Mouse (Mus musculus) hindbrain, embryonic 15.5 days (tissue): Measurements from ENCODE around the gene Gm19345. TPM values are rescaled to one million over a fixed set of nuclear protein-coding genes. Genes with fewer than 3 reads are reported as not detected.

ENCODE experiments used
- ATAC-seq: fragments of 200-750 bp; cut with Nextera tagmentation; 2 replicates; pipeline ENCODE4 v1.8.0; 2017; ENCODE audit warnings: low read depth, moderate number of reproducible peaks, moderate TSS enrichment; ENCODE audit not compliant: low FRiP score
- H3K27ac ChIP-seq: fragments of 300-500 bp; sonication (generic); replicated peaks from 2 replicates; pipeline ENCODE4 v1.5.1; 2015; ENCODE audit warnings: mild to moderate bottlenecking, inconsistent platforms
- H3K27me3 ChIP-seq: fragments of 300-500 bp; sonication (generic); 2 replicates; pipeline ENCODE4 v1.6.1; 2015; ENCODE audit warnings: control low read depth, inconsistent platforms
- H3K36me3 ChIP-seq: fragments of 300-500 bp; sonication (generic); 2 replicates; pipeline ENCODE4 v1.6.1; 2015; ENCODE audit warnings: control low read depth, inconsistent platforms
- H3K4me1 ChIP-seq: fragments of 300-500 bp; sonication (generic); replicated peaks from 2 replicates; pipeline ENCODE4 v1.6.1; 2015; ENCODE audit warnings: control low read depth, inconsistent platforms
- H3K4me2 ChIP-seq: fragments of 300-500 bp; sonication (generic); 2 replicates; pipeline ENCODE4 v1.6.1; 2015; ENCODE audit warnings: moderate library complexity, mild to moderate bottlenecking, inconsistent platforms
- H3K4me3 ChIP-seq: fragments of 300-500 bp; sonication (generic); 2 replicates; pipeline ENCODE4 v1.5.1; 2015; ENCODE audit warnings: mild to moderate bottlenecking, inconsistent platforms
- H3K9ac ChIP-seq: fragments of 300-500 bp; sonication (generic); 2 replicates; pipeline ENCODE4 v1.6.1; 2015; ENCODE audit warnings: inconsistent platforms
- H3K9me3 ChIP-seq: fragments of 300-500 bp; sonication (generic); 2 replicates; pipeline ENCODE4 v1.6.1; 2016; ENCODE audit warnings: control low read depth, inconsistent platforms
- WGBS: fragments of 180-500 bp; shearing (Covaris S2); methylation state at CpG from one replicate; pipeline ENCODE4 v1.1.7; 2015; 5-methylcytosine and 5-hydroxymethylcytosine counted together
- polyA plus RNA-seq: library from polyadenylated mRNA; unstranded; fragments of >200 nt; fragmentation: Nextera tagmentation; extraction: Ambion mirVana; gene quantifications from 2 replicates; pipeline ENCODE4 v1.2.1, GENCODE M21; 2015

The Gm19345 gene
- polyA plus RNA-seq: 15.7 and 17.1 TPM in 2 replicates

GRCm38 (mm10) chr7:19851858-19852570 lies at the start of gene Gm19345:
Gm19345 (plus strand) TSS chr7:19852003.
- Histone ChIP-seq H3K9ac (peak within 1 kb of the TSS; percentile 58), H3K27ac (peak within 1 kb of the TSS; percentile 75), H3K4me1 (no peaks in the 10 kb centered on the region), H3K27me3 (no peaks in the 10 kb centered on the region), H3K36me3 (no peaks in the 10 kb centered on the region), H3K4me2 (peak within 1 kb of the TSS; percentile 59), H3K4me3 (peak within 1 kb of the TSS; percentile 43), H3K9me3 (no peaks in the 10 kb centered on the region)
- 4% methylated on average over 32 of the region's 33 CpGs for WGBS
- peak; percentile 91 for ATAC-seq

GRCm38 (mm10) chr7:19802995-19803394 lies 48.8 kb upstream of the Gm19345 start:
- WGBS: 22% methylated on average over 6 of the region's 7 CpGs
- no peak overlapping the region for H3K4me3 ChIP-seq
- 0 out of 2 replicates have a peak, but pooled peaks have one; percentile 36 for ATAC-seq

DNA sequence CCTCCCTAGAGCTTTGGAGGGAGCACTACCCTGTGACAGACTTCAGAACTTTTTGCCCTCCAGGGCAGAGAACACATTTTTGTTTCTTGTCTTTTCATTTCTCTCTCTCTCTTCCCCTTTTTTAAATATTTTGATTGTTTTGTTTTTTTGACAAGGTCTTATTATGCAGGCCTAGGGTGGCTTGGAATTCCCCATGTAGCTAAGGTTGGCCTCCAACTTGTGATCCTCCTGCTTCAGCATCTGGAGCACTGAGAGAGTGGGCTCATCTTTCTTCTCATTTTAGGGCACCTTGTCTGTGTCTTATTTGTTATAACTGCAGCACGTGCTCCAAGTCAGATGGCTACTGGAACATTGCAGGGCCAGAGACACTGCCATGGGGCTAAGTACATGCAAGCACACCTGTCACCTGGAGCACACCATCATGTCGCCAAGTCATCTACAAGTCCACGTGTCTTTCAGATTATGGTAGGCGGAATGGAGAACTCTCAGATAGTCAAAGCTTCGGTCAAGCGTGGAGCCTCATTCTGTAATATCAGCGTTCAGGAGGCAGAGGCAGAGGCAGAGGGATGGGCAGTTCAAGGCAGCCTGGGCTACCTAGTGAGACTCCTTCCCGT lies 45.3 kb upstream of the Gm19345 start:
- Histone ChIP-seq H3K4me2 (no peak overlapping the region), H3K9me3 (no peaks in the 10 kb centered on the region), H3K36me3 (no peaks in the 10 kb centered on the region), H3K4me1 (peaks cover 17% of the 10 kb centered on the region), H3K4me3 (no peak overlapping the region), H3K27ac (no peak overlapping the region), H3K9ac (no peak overlapping the region), H3K27me3 (peaks cover 37% of the 10 kb centered on the region)
- WGBS: 84% methylated on average over 8 of the region's 8 CpGs
- ATAC-seq: no peak

More at GRCm38 (mm10) chr7:19802995-19803394, 48.8 kb upstream of the Gm19345 start:
- Histone ChIP-seq H3K4me2 (no peak overlapping the region), H3K27ac (no peak overlapping the region), H3K9me3 (no peaks in the 10 kb centered on the region), H3K27me3 (peaks cover 3% of the 10 kb centered on the region; the same call in 1 of the 2 replicates), H3K36me3 (no peaks in the 10 kb centered on the region), H3K4me1 (no peaks in the 10 kb centered on the region), H3K9ac (no peak overlapping the region)

GRCm38 (mm10) chr7:19809369-19809768 lies 42.4 kb upstream of the Gm19345 start:
- Histone ChIP-seq H3K36me3 (no peaks in the 10 kb centered on the region), H3K27ac (no peak overlapping the region), H3K27me3 (peaks cover 55% of the 10 kb centered on the region), H3K9me3 (no peaks in the 10 kb centered on the region), H3K4me1 (peaks cover 18% of the 10 kb centered on the region), H3K4me3 (peak overlapping the region; percentile 29), H3K4me2 (peak overlapping the region; percentile 52), H3K9ac (peak overlapping the region; percentile 40)
- 4% methylated on average over 27 of the region's 27 CpGs for WGBS
- peak; percentile 77 for ATAC-seq

- Histone ChIP-seq H3K4me1 (peaks cover 23% of the 10 kb centered on the region), H3K9ac (no peak overlapping the region), H3K27ac (no peak overlapping the region), H3K9me3 (no peaks in the 10 kb centered on the region), H3K4me2 (peak overlapping the region; percentile 59), H3K36me3 (no peaks in the 10 kb centered on the region), H3K27me3 (peaks cover 55% of the 10 kb centered on the region), H3K4me3 (peak overlapping the region; percentile 29)
- WGBS: 3% methylated on average over 22 of the region's 22 CpGs
- peak; percentile 49 for ATAC-seq
Measured at GRCm38 (mm10) chr7:19811114-19811513, 40.7 kb upstream of the Gm19345 start.

- 88% methylated on average over 4 of the region's 4 CpGs for WGBS
- H3K4me1 ChIP-seq: peaks cover 37% of the 10 kb centered on the region
- H3K9me3 ChIP-seq: no peaks in the 10 kb centered on the region
- H3K4me3 ChIP-seq: no peak overlapping the region
- no peak for ATAC-seq
- H3K36me3 ChIP-seq: no peaks in the 10 kb centered on the region
- no peak overlapping the region for H3K4me2 ChIP-seq
- no peak overlapping the region for H3K27ac ChIP-seq
- no peak overlapping the region for H3K9ac ChIP-seq
- H3K27me3 ChIP-seq: peaks cover 67% of the 10 kb centered on the region
Measured at GRCm38 (mm10) chr7:19813161-19813560, 38.6 kb upstream of the Gm19345 start.

- peaks cover 62% of the 10 kb centered on the region for H3K27me3 ChIP-seq
- H3K9me3 ChIP-seq: no peaks in the 10 kb centered on the region
- 85% methylated on average over 6 of the region's 6 CpGs for WGBS
Measured at GRCm38 (mm10) chr7:19813579-19814122, 38.2 kb upstream of the Gm19345 start.

DNA sequence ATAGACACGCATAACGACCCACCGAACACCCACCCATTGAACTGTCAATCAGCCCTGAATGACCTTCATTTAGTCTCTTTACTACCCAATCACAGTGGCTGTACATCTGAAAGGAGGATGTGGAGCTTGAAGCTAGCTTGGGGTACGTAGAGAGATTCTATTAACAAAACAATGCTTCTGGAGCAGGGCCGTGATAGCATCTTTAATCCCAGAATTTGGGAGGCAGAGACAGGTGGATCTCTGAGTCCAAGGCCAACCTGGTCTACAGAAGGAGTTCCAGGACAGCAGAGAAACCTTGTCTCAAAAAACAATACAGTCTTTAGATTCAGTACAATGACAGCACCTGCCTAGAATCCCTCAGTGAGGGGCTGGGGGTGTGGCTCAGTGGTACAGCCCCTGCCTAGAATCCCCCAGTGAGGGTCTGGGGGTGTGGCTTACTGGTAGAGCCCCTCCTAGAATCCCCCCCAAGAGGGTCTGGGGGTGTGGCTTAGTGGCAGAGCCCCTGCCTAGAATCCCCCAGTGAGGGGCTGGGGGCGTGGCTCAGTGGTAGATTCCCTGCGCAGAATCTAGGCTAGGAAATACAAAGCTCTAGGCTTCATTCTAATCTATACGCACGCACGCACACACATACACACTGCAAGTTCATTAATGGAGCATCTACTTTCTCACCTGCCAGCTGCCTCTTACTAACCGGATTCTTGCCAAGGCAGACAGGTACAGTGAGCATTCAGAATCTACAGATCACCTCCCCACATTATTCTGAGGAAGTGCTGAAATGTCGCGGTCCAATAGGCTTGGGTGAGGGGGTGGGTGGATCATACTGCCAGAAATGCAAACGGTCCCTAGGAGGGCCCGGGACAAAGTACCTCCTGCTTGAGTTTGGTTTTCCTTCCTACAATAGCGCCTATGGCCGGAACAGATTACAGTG lies 36.2 kb upstream of the Gm19345 start:
- Histone ChIP-seq H3K27ac (no peak overlapping the region), H3K9me3 (no peaks in the 10 kb centered on the region), H3K4me1 (peaks cover 26% of the 10 kb centered on the region), H3K4me3 (peak overlapping the region; percentile 40), H3K27me3 (peaks cover 48% of the 10 kb centered on the region), H3K4me2 (peak overlapping the region; percentile 76), H3K9ac (peak overlapping the region; percentile 31), H3K36me3 (no peaks in the 10 kb centered on the region)
- ATAC-seq: peak; percentile 46
- WGBS: 24% methylated on average over 17 of the region's 17 CpGs

More at GRCm38 (mm10) chr7:19813579-19814122, 38.2 kb upstream of the Gm19345 start:
- Histone ChIP-seq H3K9ac (no peak overlapping the region), H3K36me3 (no peaks in the 10 kb centered on the region), H3K4me2 (no peak overlapping the region), H3K27ac (no peak overlapping the region), H3K4me3 (no peak overlapping the region), H3K4me1 (peaks cover 37% of the 10 kb centered on the region)
- ATAC-seq: no peak

DNA sequence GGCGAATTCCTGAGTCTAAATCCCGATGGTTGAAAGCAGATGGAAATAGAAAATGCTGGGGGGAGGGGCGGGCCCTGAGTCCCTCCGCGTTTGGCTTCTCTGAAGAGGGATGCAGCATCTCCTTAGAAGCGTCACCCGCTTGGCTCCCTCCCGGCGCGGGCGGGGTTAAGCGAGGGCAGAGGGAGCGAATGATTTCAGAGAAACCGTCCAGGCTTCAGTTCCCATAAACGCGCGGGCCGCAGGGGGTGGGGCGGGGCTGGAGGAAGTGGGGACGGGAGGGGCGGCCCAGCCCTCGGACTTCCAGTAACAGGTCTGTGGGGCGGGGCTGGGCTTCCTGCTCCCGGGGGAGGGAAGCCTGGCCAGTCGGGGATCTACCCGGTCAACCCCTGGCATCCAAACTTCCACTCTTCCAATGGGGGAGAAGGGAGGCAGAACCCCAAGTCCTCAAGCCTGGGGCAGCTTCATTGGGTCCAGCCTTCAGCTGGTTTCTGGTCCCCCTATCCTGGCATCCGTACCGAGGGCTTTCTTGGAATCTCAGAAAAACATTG lies 35.5 kb upstream of the Gm19345 start:
- Histone ChIP-seq H3K4me1 (peaks cover 21% of the 10 kb centered on the region), H3K4me2 (peak overlapping the region; percentile 76), H3K4me3 (peak overlapping the region; percentile 40), H3K9ac (peak overlapping the region; percentile 31), H3K27ac (no peak overlapping the region), H3K9me3 (no peaks in the 10 kb centered on the region), H3K36me3 (no peaks in the 10 kb centered on the region), H3K27me3 (peaks cover 45% of the 10 kb centered on the region)
- under 1% methylated on average over 27 of the region's 28 CpGs for WGBS
- peak; percentile 31 for ATAC-seq

- Histone ChIP-seq H3K4me2 (peak overlapping the region; percentile 76), H3K36me3 (no peaks in the 10 kb centered on the region), H3K27me3 (peaks cover 42% of the 10 kb centered on the region), H3K27ac (no peak overlapping the region), H3K9ac (no peak overlapping the region), H3K4me1 (peaks cover 22% of the 10 kb centered on the region), H3K9me3 (no peaks in the 10 kb centered on the region), H3K4me3 (no peak overlapping the region)
- 0 out of 2 replicates have a peak, but pooled peaks have one; percentile 23 for ATAC-seq
- 7% methylated on average over 15 of the region's 15 CpGs for WGBS
Measured at GRCm38 (mm10) chr7:19817382-19818105, 34.3 kb upstream of the Gm19345 start.

GRCm38 (mm10) chr7:19818440-19818839 lies 33.4 kb upstream of the Gm19345 start:
- WGBS: 86% methylated on average over 5 of the region's 5 CpGs
- Histone ChIP-seq H3K4me2 (no peak overlapping the region), H3K9ac (no peak overlapping the region), H3K4me3 (no peak overlapping the region), H3K27me3 (peaks cover 41% of the 10 kb centered on the region), H3K4me1 (peaks cover 24% of the 10 kb centered on the region), H3K27ac (no peak overlapping the region), H3K36me3 (no peaks in the 10 kb centered on the region), H3K9me3 (no peaks in the 10 kb centered on the region)
- ATAC-seq: no peak
